Mouse (Mus musculus) MEL (cell line): ENCODE data around the gene Ccnyl1. TPM values are rescaled to one million over a fixed set of nuclear protein-coding genes. Genes with fewer than 3 reads are reported as not detected.

Source experiments
- DNase-seq: peaks from one replicate; pipeline ENCODE4 v3.0.0; 2011; ENCODE audit warnings: low read depth, low spot score
- H3K27ac ChIP-seq: 2 replicates; pipeline ENCODE4 v1.5.1; 2012; ENCODE audit warnings: low read depth, mild to moderate bottlenecking, control low read depth, low read length, moderate library complexity; ENCODE audit not compliant: control insufficient read depth
- H3K27me3 ChIP-seq, 2 experiments: fragments of 150-350 bp in 1 of 2; sonication (generic) in 1 of 2; 2 replicates each; pipeline ENCODE4 v1.6.1; 2012; ENCODE audit warnings: low read length in 2 of 2, mild to moderate bottlenecking in 2 of 2, improper control_type of control experiment in 1 of 2, moderate library complexity in 1 of 2; ENCODE audit not compliant: insufficient read depth in 2 of 2, control insufficient read depth in 1 of 2
- H3K36me3 ChIP-seq, 2 experiments: 2 replicates each; pipeline ENCODE4 v1.6.1; 2012 to 2014; ENCODE audit warnings: low read length in 2 of 2, improper control_type of control experiment in 1 of 2, inconsistent platforms in 1 of 2, mild to moderate bottlenecking in 1 of 2; ENCODE audit not compliant: insufficient read depth in 2 of 2, control insufficient read depth in 1 of 2
- H3K4me1 ChIP-seq, 2 experiments: fragments of 150-350 bp in 1 of 2; sonication (generic) in 1 of 2; 2 replicates each; pipeline ENCODE4 v1.6.1; 2012; ENCODE audit warnings: low read length in 2 of 2, improper control_type of control experiment in 1 of 2, mild to moderate bottlenecking in 1 of 2; ENCODE audit not compliant: insufficient read depth in 2 of 2, control insufficient read depth in 1 of 2
- H3K4me3 ChIP-seq, 2 experiments: fragments of 150-350 bp in 1 of 2; sonication (generic) in 1 of 2; 2 replicates each; pipeline ENCODE4 v1.5.1; 2012; ENCODE audit warnings: low read depth in 2 of 2, low read length in 2 of 2, mild to moderate bottlenecking in 2 of 2, moderate library complexity in 2 of 2, control low read depth in 1 of 2, improper control_type of control experiment in 1 of 2; ENCODE audit not compliant: control insufficient read depth in 1 of 2, insufficient read depth in 1 of 2
- H3K79me2 ChIP-seq: 2 replicates; pipeline ENCODE4 v1.6.1; 2012; ENCODE audit warnings: mild to moderate bottlenecking, low read length, moderate library complexity; ENCODE audit not compliant: control insufficient read depth, poor library complexity, insufficient read depth
- H3K9ac ChIP-seq: 2 replicates; pipeline ENCODE4 v1.6.1; 2012; ENCODE audit warnings: low read depth, mild to moderate bottlenecking, control low read depth, low read length, moderate library complexity; ENCODE audit not compliant: control insufficient read depth, poor library complexity, severe bottlenecking
- H3K9me3 ChIP-seq: fragments of 150-350 bp; sonication (generic); replicated peaks from 2 replicates; pipeline ENCODE4 v1.6.1; 2012; ENCODE audit warnings: mild to moderate bottlenecking, low read length, improper control_type of control experiment, moderate library complexity; ENCODE audit not compliant: insufficient read depth
- BHLHE40 ChIP-seq: IDR thresholded peaks from 2 replicates; pipeline ENCODE4 v1.6.1; 2012; ENCODE audit warnings: low read depth, mild to moderate bottlenecking, inconsistent platforms, low read length, improper control_type of control experiment, borderline replicate concordance
- CHD1 ChIP-seq: IDR thresholded peaks from 2 replicates; pipeline ENCODE4 v1.6.1; 2012; ENCODE audit warnings: low read depth, mild to moderate bottlenecking, inconsistent platforms, low read length, improper control_type of control experiment
- CHD2 ChIP-seq: IDR thresholded peaks from 2 replicates; pipeline ENCODE4 v1.6.1; 2011; ENCODE audit warnings: low read length, improper control_type of control experiment
- CTCF ChIP-seq, 3 experiments: IDR thresholded peaks in 2 of 3; conservative IDR thresholded peaks in 1 of 3; 2 replicates each; pipeline ENCODE4 v1.5.1; 2011 to 2012; ENCODE audit warnings: low read length in 3 of 3, low read depth in 2 of 3, mild to moderate bottlenecking in 2 of 3, improper control_type of control experiment in 1 of 3, inconsistent platforms in 1 of 3, mixed read lengths in 1 of 3, moderate library complexity in 1 of 3; ENCODE audit not compliant: control insufficient read depth in 1 of 3, insufficient read depth in 1 of 3, poor library complexity in 1 of 3, severe bottlenecking in 1 of 3
- E2F4 ChIP-seq: IDR thresholded peaks from 2 replicates; pipeline ENCODE4 v1.6.1; 2011; ENCODE audit warnings: low read depth, low read length, improper control_type of control experiment, borderline replicate concordance
- ELF1 ChIP-seq: IDR thresholded peaks from 2 replicates; pipeline ENCODE4 v1.6.1; 2014; ENCODE audit warnings: low read depth, mild to moderate bottlenecking, inconsistent platforms, low read length, improper control_type of control experiment, moderate library complexity
- EP300 ChIP-seq, 2 experiments: IDR thresholded peaks; 2 replicates each; pipeline ENCODE4 v1.6.1; 2011; ENCODE audit warnings: improper control_type of control experiment in 2 of 2, low read length in 2 of 2, low read depth in 1 of 2, mild to moderate bottlenecking in 1 of 2
- GABPA ChIP-seq: IDR thresholded peaks from 2 replicates; pipeline ENCODE4 v1.6.1; 2012; ENCODE audit warnings: low read depth, mild to moderate bottlenecking, inconsistent platforms, low read length, improper control_type of control experiment, moderate library complexity
- HCFC1 ChIP-seq: IDR thresholded peaks from 2 replicates; pipeline ENCODE4 v1.6.1; 2012; ENCODE audit warnings: low read depth, mild to moderate bottlenecking, inconsistent platforms, low read length, improper control_type of control experiment, moderate library complexity
- JUND ChIP-seq: IDR thresholded peaks from 2 replicates; pipeline ENCODE4 v1.6.1; 2011; ENCODE audit warnings: low read depth, mild to moderate bottlenecking, improper control_type of control experiment, low read length
- KAT2A ChIP-seq: conservative IDR thresholded peaks from 2 replicates; pipeline ENCODE4 v1.6.1; 2012; ENCODE audit warnings: low read depth, low read length, improper control_type of control experiment, inconsistent platforms
- MAFK ChIP-seq: IDR thresholded peaks from 2 replicates; pipeline ENCODE4 v1.6.1; 2011; ENCODE audit warnings: low read depth, mild to moderate bottlenecking, low read length, improper control_type of control experiment, borderline replicate concordance
- MAX ChIP-seq: IDR thresholded peaks from 2 replicates; pipeline ENCODE4 v1.6.1; 2011; ENCODE audit warnings: low read length, improper control_type of control experiment
- MAZ ChIP-seq: IDR thresholded peaks from 2 replicates; pipeline ENCODE4 v1.6.1; 2012; ENCODE audit warnings: low read depth, mild to moderate bottlenecking, inconsistent platforms, low read length, improper control_type of control experiment
- MEF2A ChIP-seq: IDR thresholded peaks from 2 replicates; pipeline ENCODE4 v1.6.1; 2014; ENCODE audit warnings: low read depth, mild to moderate bottlenecking, inconsistent platforms, low read length, improper control_type of control experiment; ENCODE audit not compliant: poor library complexity, insufficient replicate concordance, severe bottlenecking; ENCODE audit errors: extremely low read depth
- MXI1 ChIP-seq: IDR thresholded peaks from 2 replicates; pipeline ENCODE4 v1.6.1; 2011; ENCODE audit warnings: mild to moderate bottlenecking, low read depth, low read length, improper control_type of control experiment
- MYB ChIP-seq: IDR thresholded peaks from 2 replicates; pipeline ENCODE4 v1.6.1; 2011; ENCODE audit warnings: mild to moderate bottlenecking, low read depth, low read length, improper control_type of control experiment
- NRF1 ChIP-seq: IDR thresholded peaks from 2 replicates; pipeline ENCODE4 v1.6.1; 2014; ENCODE audit warnings: low read depth, mild to moderate bottlenecking, inconsistent platforms, low read length, improper control_type of control experiment, moderate library complexity; ENCODE audit not compliant: poor library complexity, insufficient read depth, severe bottlenecking
- POLR2A ChIP-seq, 2 experiments: IDR thresholded peaks; 2 replicates each; pipeline ENCODE4 v1.6.1; 2011 to 2012; ENCODE audit warnings: low read length in 2 of 2, mild to moderate bottlenecking in 2 of 2, control low read depth in 1 of 2, improper control_type of control experiment in 1 of 2, low read depth in 1 of 2, moderate library complexity in 1 of 2; ENCODE audit not compliant: control insufficient read depth in 1 of 2, insufficient read depth in 1 of 2, poor library complexity in 1 of 2
- POLR2AphosphoS2 ChIP-seq: IDR thresholded peaks from 2 replicates; pipeline ENCODE4 v1.6.1; 2011; ENCODE audit warnings: low read length, improper control_type of control experiment
- SIN3A ChIP-seq: IDR thresholded peaks from 2 replicates; pipeline ENCODE4 v1.6.1; 2012; ENCODE audit warnings: low read length, improper control_type of control experiment, inconsistent platforms
- SMC3 ChIP-seq: IDR thresholded peaks from 2 replicates; pipeline ENCODE4 v1.6.1; 2011; ENCODE audit warnings: low read depth, low read length, improper control_type of control experiment
- TAL1 ChIP-seq: IDR thresholded peaks from 2 replicates; pipeline ENCODE4 v1.6.1; 2012; ENCODE audit warnings: mild to moderate bottlenecking, inconsistent platforms, low read length, moderate library complexity, mixed read lengths
- TBP ChIP-seq: IDR thresholded peaks from 2 replicates; pipeline ENCODE4 v1.8.0; 2011; ENCODE audit warnings: low read depth, low read length, improper control_type of control experiment
- TCF12 ChIP-seq: IDR thresholded peaks from 2 replicates; pipeline ENCODE4 v1.6.1; 2014; ENCODE audit warnings: low read depth, mild to moderate bottlenecking, inconsistent platforms, low read length, improper control_type of control experiment, moderate library complexity
- USF1 ChIP-seq: IDR thresholded peaks from 2 replicates; pipeline ENCODE4 v1.6.1; 2014; ENCODE audit warnings: low read depth, mild to moderate bottlenecking, inconsistent platforms, low read length, improper control_type of control experiment, moderate library complexity
- ZC3H11A ChIP-seq: IDR thresholded peaks from 2 replicates; pipeline ENCODE4 v1.6.1; 2012; ENCODE audit warnings: low read depth, mild to moderate bottlenecking, inconsistent platforms, low read length, improper control_type of control experiment
- ZKSCAN1 ChIP-seq: IDR thresholded peaks from 2 replicates; pipeline ENCODE4 v1.6.1; 2012; ENCODE audit warnings: low read depth, mild to moderate bottlenecking, inconsistent platforms, low read length, improper control_type of control experiment, moderate library complexity
- ZMIZ1 ChIP-seq: IDR thresholded peaks from 2 replicates; pipeline ENCODE4 v1.6.1; 2012; ENCODE audit warnings: low read depth, mild to moderate bottlenecking, inconsistent platforms, low read length, improper control_type of control experiment, moderate library complexity
- ZNF384 ChIP-seq: IDR thresholded peaks from 2 replicates; pipeline ENCODE4 v1.6.1; 2012; ENCODE audit warnings: low read depth, mild to moderate bottlenecking, inconsistent platforms, low read length, improper control_type of control experiment
- polyA plus RNA-seq, 2 experiments: library from polyadenylated mRNA; stranded (reverse) in 1 of 2; unstranded in 1 of 2; fragments of >175 nt in 1 of 2; fragments of >200 nt in 1 of 2; gene quantifications; 2 replicates each; pipeline versions ENCODE4 v1.2.1 to v1.2.4; 2012; ENCODE audit warnings: low replicate concordance in 2 of 2, low read depth in 1 of 2; ENCODE audit not compliant: insufficient read length in 2 of 2, insufficient read depth in 1 of 2, missing spikeins in 1 of 2
- total RNA-seq: library from RNA; depleted of rRNA; stranded (reverse); fragments of 300-350 nt; gene quantifications from 2 replicates; pipeline ENCODE4 v1.2.3, GENCODE M21; 2012

Gene Ccnyl1
- total and polyA plus RNA-seq, 3 experiments = 3.0 to 18.1 TPM; not detected in 1

- Histone ChIP-seq H3K27ac (no peak overlapping the region), H3K4me3 (no peak overlapping the region), H3K79me2 (no peaks in the 10 kb centered on the region)
- no peak for DNase-seq
- TF ChIP-seq GABPA (no peak), ELF1 (no peak), HCFC1 (no peak), MXI1 (no peak), MAX (no peak), CTCF (IDR thresholded peaks at IDR 0.05 in 2 of 3, conservative IDR thresholded peaks at IDR 0.05 in 1 of 3; ENCODE audit: control insufficient read depth in 1 of 3, insufficient read depth in 1 of 3, low read depth in 2 of 3, low read length in 3 of 3, poor library complexity in 1 of 3, severe bottlenecking in 1 of 3) (no peak), CHD2 (no peak), ZKSCAN1 (no peak), BHLHE40 (no peak), POLR2AphosphoS2 (no peak), MAFK (no peak), MEF2A (no peak), CHD1 (no peak), JUND (no peak), ZNF384 (no peak), MAZ (no peak), TCF12 (no peak)
- TF ChIP-seq, all 39 proteins: peak for 0
- Histone ChIP-seq H3K4me1 (peaks cover 2 to 8% of the 10 kb centered on the region in 2 experiments; a peak in 2 of 4 replicates), H3K27me3 (no peaks in the 10 kb centered on the region), H3K9ac (no peak overlapping the region), H3K36me3 (no peaks in the 10 kb centered on the region; a peak in 1 of 4 replicates), H3K9me3 (no peaks in the 10 kb centered on the region)
Measured at GRCm38 (mm10) chr1:64754658-64755057, 64.4 kb downstream of the Ccnyl1 start.

DNA sequence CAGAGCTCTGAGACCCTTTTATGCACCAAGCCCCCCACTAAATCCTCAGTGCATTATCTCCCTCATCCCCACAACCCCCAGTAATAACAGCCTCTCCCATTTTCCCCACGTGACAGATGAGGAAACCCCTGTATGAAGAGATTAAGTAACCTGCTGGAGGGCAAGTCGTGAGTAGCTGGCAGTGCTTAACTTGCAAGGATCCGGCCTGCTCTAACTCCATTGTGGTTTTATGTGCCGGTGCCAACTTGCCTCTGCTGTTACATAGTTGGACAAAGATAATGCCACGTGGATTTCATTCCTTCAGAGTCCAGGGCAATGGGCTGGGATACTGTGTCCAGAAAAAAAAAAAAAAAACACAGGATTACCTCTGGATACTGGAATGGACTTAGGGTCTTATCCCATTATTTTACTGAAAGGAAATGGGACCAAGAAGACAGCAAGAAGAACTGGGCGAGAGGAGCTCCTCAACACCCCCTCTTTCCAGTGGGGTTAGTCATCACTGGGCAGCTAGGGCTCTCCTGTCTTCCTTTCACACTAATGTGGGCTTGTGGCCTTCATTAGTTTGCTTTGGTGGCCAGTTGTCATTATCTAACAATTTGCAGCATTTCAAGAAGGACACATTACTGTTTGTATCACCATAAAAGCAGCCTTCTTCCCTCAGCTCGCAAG is 65.8 kb downstream of the Ccnyl1 start:
- Histone ChIP-seq H3K9me3 (no peaks in the 10 kb centered on the region), H3K79me2 (no peaks in the 10 kb centered on the region), H3K36me3 (no peaks in the 10 kb centered on the region; a peak in 1 of 4 replicates), H3K9ac (no peak overlapping the region), H3K4me1 (peaks cover 2 to 8% of the 10 kb centered on the region in 2 experiments; a peak in 2 of 4 replicates), H3K27me3 (no peaks in the 10 kb centered on the region), H3K4me3 (no peak overlapping the region), H3K27ac (no peak overlapping the region)
- DNase-seq = peak; percentile 37
- no peak for TF ChIP-seq HCFC1
- TF ChIP-seq ZKSCAN1 = no peak
- no peak for TF ChIP-seq SMC3
- no peak for TF ChIP-seq MAFK
- no peak for TF ChIP-seq ZC3H11A
- TF ChIP-seq JUND = no peak
- TF ChIP-seq NRF1 = no peak
- TF ChIP-seq KAT2A = no peak
- no peak for TF ChIP-seq POLR2AphosphoS2
- TF ChIP-seq E2F4 = no peak
- TF ChIP-seq SIN3A = no peak
- peak in 1 of 2 experiments; percentile 41; a peak in 2 of 4 replicates for TF ChIP-seq EP300 (IDR thresholded peaks at IDR 0.05; ENCODE audit: low read depth in 1 of 2, low read length in 2 of 2)
- peak; percentile 85 for TF ChIP-seq USF1
- no peak for TF ChIP-seq ZMIZ1
- TF ChIP-seq MYB = no peak
- no peak for TF ChIP-seq POLR2A (IDR thresholded peaks at IDR 0.05; ENCODE audit: control insufficient read depth in 1 of 2, insufficient read depth in 1 of 2, low read depth in 1 of 2, low read length in 2 of 2, poor library complexity in 1 of 2)
- no peak for TF ChIP-seq MEF2A
- 0 out of 2 replicates have a peak, but pooled peaks have one; percentile 5 for TF ChIP-seq TAL1
- no peak for TF ChIP-seq TBP
- peak; percentile 47; the same call in 1 of the 2 replicates for TF ChIP-seq MXI1
- TF ChIP-seq TCF12 = peak; percentile 25; the same call in 1 of the 2 replicates
- no peak for TF ChIP-seq ELF1
